Mouse (Mus musculus): ENCODE data around the gene Ugt2a3.

GRCm38 (mm10) chr5:87340461-87340860 lies 3.5 kb upstream of the Ugt2a3 start:
- TF ChIP-seq MAFK (IDR thresholded peaks at IDR 0.05; ENCODE audit: insufficient replicate concordance, low read length): no peak
- TF ChIP-seq CTCF (conservative IDR thresholded peaks at IDR 0.05 in 1 of 2, IDR thresholded peaks at IDR 0.05 in 1 of 2; ENCODE audit: low read depth in 2 of 2, low read length in 2 of 2): no peak
- no peak for TF ChIP-seq BHLHE40 (IDR thresholded peaks at IDR 0.05; ENCODE audit: low read depth, low read length)
- no peak for TF ChIP-seq POLR2A (IDR thresholded peaks at IDR 0.05; ENCODE audit: low read depth, low read length)
- TF ChIP-seq GABPA (IDR thresholded peaks at IDR 0.05; ENCODE audit: insufficient replicate concordance, low read depth, low read length): no peak
- no peak for TF ChIP-seq RAD21 (IDR thresholded peaks at IDR 0.05; ENCODE audit: low read depth, low read length)
- no peak for TF ChIP-seq JUN (IDR thresholded peaks at IDR 0.05; ENCODE audit: insufficient read depth, low read depth, low read length)
- TF ChIP-seq ZNF384 (IDR thresholded peaks at IDR 0.05; ENCODE audit: low read depth, low read length): no peak
- TF ChIP-seq USF2 (conservative IDR thresholded peaks at IDR 0.05; ENCODE audit: low read depth, low read length): no peak

All from CH12.LX (cell line).